Mouse (Mus musculus): ENCODE results near the gene Dock4.

GRCm38 (mm10) chr12:40832157-40832556 is 386.4 kb downstream of the Dock4 start:
- TF ChIP-seq CTCF (IDR thresholded peaks at IDR 0.05): peak; percentile 62
- TF ChIP-seq EP300 (IDR thresholded peaks at IDR 0.05; ENCODE audit: insufficient read depth, low read depth, low read length): no peak
